Mouse (Mus musculus) liver, postnatal 0 days (tissue): ENCODE results near the gene Btbd8.

Experiments used
- CTCF ChIP-seq: sonication (generic); IDR thresholded peaks from 2 replicates; pipeline ENCODE4 v1.5.1; 2016; ENCODE audit warnings: antibody characterized with exemption, low read depth
- EP300 ChIP-seq: IDR thresholded peaks from 2 replicates; pipeline ENCODE4 v1.6.1; 2016; ENCODE audit warnings: antibody characterized with exemption, low read depth, mild to moderate bottlenecking

DNA sequence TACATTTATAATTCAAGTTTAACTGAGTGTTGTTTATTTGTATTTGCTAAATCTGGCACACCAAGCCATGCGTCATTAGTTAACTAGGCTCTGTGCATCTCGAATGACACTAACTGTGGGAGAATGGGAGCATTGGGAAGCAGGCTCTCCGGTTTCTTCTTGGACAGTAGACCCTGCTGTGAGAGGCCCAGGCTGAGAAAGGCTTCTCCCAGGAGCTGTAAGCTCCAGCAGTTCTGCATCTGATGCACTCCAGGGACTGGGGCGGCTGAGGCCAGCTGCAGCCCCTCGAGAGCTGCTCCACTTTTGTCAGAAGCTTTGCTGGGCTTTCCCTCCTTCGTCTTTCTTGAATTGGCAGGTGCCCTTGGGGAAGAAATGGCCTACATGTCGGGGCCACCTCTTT is 103.9 kb downstream of the Btbd8 start:
- TF ChIP-seq EP300 (no peak), CTCF (no peak)
